Mouse (Mus musculus) NIH3T3 (cell line): ENCODE results near the gene Gm21834.

ENCODE experiments used
- DNase-seq: peaks from one replicate; pipeline ENCODE4 v3.0.0-alpha.2; 2012; ENCODE audit warnings: low read depth

The Gm21834 gene

DNA sequence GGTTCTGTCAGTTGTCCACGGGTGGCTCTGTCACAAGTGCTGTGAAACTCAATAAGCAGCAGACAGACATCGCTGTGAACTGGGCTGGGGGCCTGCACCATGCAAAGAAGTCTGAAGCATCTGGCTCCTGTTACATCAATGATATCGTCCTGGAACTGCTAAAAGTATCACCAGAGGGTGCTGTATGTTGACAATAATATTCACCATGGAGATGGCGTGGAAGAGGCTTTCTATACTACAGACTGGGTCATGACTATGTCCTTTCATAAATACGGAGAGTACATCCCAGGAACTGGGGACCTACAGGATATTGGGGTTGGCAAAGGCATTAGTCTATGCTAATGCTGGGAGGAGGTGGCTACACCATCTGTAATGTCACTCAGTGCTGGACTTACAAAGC is at the start of gene Gm21834:
Gm21834 (minus strand) TSS at position 101 of the 400 bp plus-strand sequence.
- DNase-seq = no peak

DNA sequence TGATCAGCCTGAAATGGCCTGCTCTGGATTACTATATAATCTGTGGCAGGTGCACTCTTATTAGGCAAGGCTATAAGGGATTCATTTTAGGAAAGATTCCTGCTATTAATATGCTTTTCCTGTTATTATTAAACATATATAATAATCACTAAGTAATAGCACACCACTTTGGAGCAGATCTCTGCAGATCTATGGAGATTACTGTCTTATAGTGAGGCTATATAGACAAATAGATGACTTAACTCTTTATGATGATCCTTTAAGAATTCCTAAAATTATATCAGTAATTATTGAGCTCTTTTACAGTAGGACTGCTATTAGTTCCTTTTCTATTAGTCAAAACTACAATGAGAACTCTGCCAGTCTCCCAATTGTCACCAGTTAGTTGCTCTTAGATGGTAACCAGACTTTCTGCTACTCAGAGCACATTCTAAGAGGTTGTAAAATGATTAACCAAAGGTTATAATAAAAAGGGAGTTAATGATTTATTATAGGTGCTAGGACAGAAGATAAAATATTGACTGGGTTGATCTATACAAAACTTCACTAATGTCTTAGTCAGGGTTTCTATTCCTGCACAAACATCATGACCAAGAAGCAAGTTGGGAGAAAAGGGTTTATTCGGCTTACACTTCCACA is 46.3 kb upstream of the Gm21834 start:
- DNase-seq = no peak

DNA sequence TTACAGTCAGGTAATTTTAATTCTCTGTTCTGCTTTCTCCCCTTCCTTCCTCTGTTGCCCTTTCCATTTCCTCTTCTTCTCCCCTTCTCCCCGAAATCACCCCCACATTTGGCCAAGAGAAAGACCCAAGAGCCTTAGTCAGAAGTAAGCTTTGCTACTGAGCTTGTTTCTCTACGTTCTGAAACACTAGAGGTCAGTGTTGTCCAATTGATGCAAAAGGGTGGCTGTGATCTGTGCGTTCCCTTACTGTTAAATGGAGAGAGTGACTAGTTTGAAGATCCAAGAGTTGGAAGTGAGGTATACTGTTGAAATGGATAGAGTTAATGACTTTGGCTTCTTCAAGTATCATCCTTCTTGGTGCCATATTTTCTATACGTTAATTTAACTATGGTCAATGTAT is 28.9 kb upstream of the Gm21834 start:
- DNase-seq = peak; percentile 27

DNA sequence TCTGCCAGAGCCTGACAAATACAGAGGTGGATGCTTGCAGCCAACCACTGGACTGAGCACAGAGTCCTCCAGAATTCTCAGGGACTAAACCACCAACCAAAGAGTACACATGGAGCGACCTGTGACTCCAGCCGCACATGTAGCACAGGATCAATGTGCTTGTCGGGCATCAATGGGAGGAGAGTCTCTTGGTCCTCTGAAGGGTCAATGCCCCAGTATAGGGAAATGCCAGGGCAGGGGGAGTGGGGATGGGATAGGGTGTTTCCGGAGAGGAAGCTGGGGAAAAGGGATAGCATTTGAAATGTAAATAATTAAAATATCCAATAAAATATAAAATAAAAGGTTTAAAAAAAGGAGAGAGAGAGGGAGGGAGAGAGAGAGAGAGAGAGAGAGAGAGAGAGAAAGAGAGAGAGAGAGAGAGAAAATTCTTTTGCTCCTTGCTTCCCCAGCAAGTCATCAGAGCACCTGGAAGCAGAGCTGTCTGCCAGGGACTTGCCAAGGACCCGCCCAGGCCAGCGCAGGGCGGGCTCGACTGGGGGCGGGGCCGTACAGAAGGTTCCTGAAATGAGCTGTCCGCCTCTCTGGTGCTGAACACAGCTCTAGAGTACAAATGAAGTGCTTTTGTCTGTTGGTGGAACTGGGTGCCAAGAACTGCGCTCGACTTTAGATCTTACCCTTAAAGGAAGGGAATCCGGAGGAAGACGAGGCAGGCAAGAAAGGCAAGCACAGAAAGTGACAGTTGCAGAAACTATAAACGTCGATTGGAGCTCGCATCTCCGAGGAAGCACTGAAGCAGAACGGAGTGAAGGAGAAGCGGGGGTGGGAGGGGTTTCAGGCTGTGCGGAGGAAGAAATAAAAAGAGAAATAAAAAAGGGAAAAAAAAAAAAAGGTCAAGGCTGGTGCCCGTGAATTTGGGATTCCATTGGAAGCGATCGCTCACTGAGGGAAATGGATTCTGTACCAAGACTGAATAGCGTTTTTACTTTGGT is 26.9 kb upstream of the Gm21834 start, which contains the start of gene Cntnap5c:
Cntnap5c (plus strand) TSS at position 949 of the 989 bp plus-strand sequence.
- peak; percentile 56 for DNase-seq

DNA sequence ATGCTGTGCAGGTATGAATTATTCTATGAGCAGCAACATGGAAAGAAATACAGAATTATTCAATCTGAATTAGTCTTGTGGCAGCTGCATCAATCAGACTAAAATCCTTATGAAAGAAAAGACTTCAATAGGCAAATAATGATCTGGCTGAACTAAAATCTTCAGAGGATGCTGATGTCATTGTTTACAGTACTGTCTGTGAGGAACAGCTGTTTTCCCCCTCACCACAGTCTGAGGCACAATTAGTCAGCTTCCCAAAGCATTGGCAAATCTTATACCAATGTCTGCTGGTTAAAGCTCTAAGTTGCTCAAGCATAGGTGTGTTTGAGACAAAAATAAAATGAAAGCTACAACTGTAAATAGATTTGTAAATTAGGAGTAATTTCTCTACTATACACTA is 25.3 kb upstream of the Gm21834 start:
- DNase-seq = no peak

DNA sequence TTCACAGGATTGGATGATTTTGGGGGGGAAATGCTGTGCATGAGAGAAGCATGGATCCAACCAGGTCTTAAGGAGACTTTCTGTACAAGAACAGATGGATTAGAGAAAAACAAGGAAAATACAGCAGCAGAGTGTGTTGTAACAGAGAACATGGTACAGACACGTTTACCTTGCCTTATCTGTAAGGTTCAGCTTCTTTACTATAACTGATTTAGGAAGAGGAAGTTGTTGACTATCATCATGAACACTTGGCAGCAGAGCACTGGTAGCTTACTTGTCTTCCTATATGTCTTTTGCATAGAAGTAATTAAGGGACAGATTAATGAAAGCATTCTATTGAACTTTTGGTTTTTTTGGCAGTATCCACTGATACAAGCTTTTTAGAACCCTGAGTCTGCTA is 16.0 kb upstream of the Gm21834 start:
- DNase-seq = no peak

- DNase-seq = no peak
Measured at GRCm38 (mm10) chr17:57694791-57695190, 47.2 kb downstream of the Gm21834 start.
